Mouse (Mus musculus) heart, embryonic 11.5 days (tissue): ENCODE data around the gene Erap1. TPM values are rescaled to one million over a fixed set of nuclear protein-coding genes. Genes with fewer than 3 reads are reported as not detected.
A peak's percentile ranks its signal among the peaks of the same experiment; 100 is the strongest.
"Not testable (repeated sequence)": the region's sequence is repeated elsewhere in the genome, so short reads cannot be mapped to it uniquely, and the experiment has no call there.

Source experiments
- ATAC-seq: fragments of 200-750 bp; cut with Nextera tagmentation; replicated peaks from 2 replicates; pipeline ENCODE4 v1.8.0; 2017; ENCODE audit warnings: moderate library complexity; ENCODE audit not compliant: insufficient number of reproducible peaks, low FRiP score, low TSS enrichment
- H3K27ac ChIP-seq: fragments of 300-500 bp; sonication (generic); 2 replicates; pipeline ENCODE4 v1.5.1; 2014; ENCODE audit warnings: mild to moderate bottlenecking, low read depth, low read length
- H3K27me3 ChIP-seq: fragments of 300-500 bp; sonication (generic); 2 replicates; pipeline ENCODE4 v1.6.1; 2014; ENCODE audit warnings: mild to moderate bottlenecking, low read length, mixed read lengths; ENCODE audit not compliant: control insufficient read depth, insufficient read depth
- H3K36me3 ChIP-seq: fragments of 300-500 bp; sonication (generic); 2 replicates; pipeline ENCODE4 v1.6.1; 2014; ENCODE audit warnings: mild to moderate bottlenecking, low read length, moderate library complexity, mixed read lengths; ENCODE audit not compliant: control insufficient read depth, insufficient read depth
- H3K4me1 ChIP-seq: fragments of 300-500 bp; sonication (generic); 2 replicates; pipeline ENCODE4 v1.6.1; 2014; ENCODE audit warnings: low read length; ENCODE audit not compliant: control insufficient read depth, insufficient read depth
- H3K4me2 ChIP-seq: fragments of 300-500 bp; sonication (generic); 2 replicates; pipeline ENCODE4 v1.6.1; 2014; ENCODE audit warnings: mild to moderate bottlenecking, moderate library complexity
- H3K4me3 ChIP-seq: fragments of 300-500 bp; sonication (generic); 2 replicates; pipeline ENCODE4 v1.5.1; 2014; ENCODE audit warnings: low read depth, low read length
- H3K9ac ChIP-seq: fragments of 300-500 bp; sonication (generic); 2 replicates; pipeline ENCODE4 v1.6.1; 2014; ENCODE audit warnings: mild to moderate bottlenecking, low read depth, low read length, moderate library complexity
- H3K9me3 ChIP-seq: fragments of 300-500 bp; sonication (generic); replicated peaks from 2 replicates; pipeline ENCODE4 v1.6.1; 2016; ENCODE audit warnings: low read length; ENCODE audit not compliant: control insufficient read depth
- WGBS: fragments of 180-500 bp; shearing (Covaris S2); extraction: QIAGEN DNeasy Blood & Tissue Kit; methylation state at CpG from one replicate; pipeline ENCODE4 v1.1.7; 2014; ENCODE audit not compliant: insufficient replicate concordance; 5-methylcytosine and 5-hydroxymethylcytosine counted together
- polyA plus RNA-seq: library from polyadenylated mRNA; unstranded; fragments of >200 nt; fragmentation: Nextera tagmentation; extraction: Ambion mirVana; gene quantifications from 2 replicates; pipeline ENCODE4 v1.2.1, GENCODE M21; 2014

Erap1 gene
- polyA plus RNA-seq, 1 experiment from 2014 or later = 13.4 TPM

DNA sequence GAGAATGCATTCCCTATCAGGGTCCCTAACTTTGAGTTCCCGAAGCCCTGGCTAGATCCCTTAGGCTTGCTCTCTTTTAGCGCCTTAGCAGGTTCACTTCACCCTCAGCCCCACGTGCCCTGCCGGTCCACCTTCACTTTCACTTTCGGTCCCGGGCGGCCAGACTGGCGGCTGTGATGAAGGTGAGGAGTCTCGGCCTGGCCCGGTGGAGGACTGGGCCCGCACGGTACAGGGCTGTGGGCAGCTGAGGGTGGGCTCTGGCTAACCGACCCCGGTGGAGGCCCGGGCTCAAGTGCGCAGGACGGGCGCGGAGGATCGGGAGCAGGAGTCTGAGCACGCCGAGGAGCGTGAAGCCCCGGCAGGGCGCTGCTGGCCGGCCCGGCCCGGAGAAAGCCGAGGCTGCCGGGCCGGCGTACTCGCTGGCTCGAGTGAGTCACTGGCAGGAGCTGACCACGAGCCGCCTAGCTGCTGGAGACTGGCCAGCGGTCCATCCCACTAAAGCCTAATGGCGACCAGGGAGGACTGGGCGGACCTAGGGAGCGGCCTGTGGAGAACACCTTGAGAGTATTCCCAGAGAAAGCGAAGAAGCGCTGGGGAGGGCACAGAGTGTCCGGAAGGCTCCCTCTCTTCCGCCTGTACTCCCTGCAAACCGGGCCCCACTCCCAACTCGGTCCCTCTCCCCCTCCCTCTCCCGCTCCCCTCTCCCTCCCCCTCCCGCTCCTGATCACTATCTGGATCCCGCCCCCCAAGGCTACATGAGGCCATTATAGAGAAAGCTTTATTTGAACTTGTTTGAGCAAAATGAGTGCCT is 549 bp downstream of the Erap1 start:
- H3K27me3 ChIP-seq = no peaks in the 10 kb centered on the region
- peak; percentile 81 for ATAC-seq
- WGBS = under 1% methylated on average over 46 of the region's 49 CpGs

GRCm38 (mm10) chr13:74640523-74640920 is 1.2 kb downstream of the Erap1 start:
- H3K9ac ChIP-seq, H3K9me3 ChIP-seq, H3K27ac ChIP-seq, H3K36me3 ChIP-seq, H3K27me3 ChIP-seq, H3K4me1 ChIP-seq, ATAC-seq: not testable (repeated sequence)
- peak overlapping the region; percentile 71 for H3K4me3 ChIP-seq
- H3K4me2 ChIP-seq = peak overlapping the region; percentile 65
- 64% methylated on average over 3 of the region's 3 CpGs for WGBS

More for the DNA sequence above, 549 bp downstream of the Erap1 start:
- no peaks in the 10 kb centered on the region for H3K4me1 ChIP-seq
- peak overlapping the region; percentile 71 for H3K4me3 ChIP-seq
- peak overlapping the region; percentile 65 for H3K4me2 ChIP-seq
- no peaks in the 10 kb centered on the region for H3K36me3 ChIP-seq
- H3K9me3 ChIP-seq = no peaks in the 10 kb centered on the region
- H3K27ac ChIP-seq = peak overlapping the region; percentile 87
- peak overlapping the region; percentile 86 for H3K9ac ChIP-seq

DNA sequence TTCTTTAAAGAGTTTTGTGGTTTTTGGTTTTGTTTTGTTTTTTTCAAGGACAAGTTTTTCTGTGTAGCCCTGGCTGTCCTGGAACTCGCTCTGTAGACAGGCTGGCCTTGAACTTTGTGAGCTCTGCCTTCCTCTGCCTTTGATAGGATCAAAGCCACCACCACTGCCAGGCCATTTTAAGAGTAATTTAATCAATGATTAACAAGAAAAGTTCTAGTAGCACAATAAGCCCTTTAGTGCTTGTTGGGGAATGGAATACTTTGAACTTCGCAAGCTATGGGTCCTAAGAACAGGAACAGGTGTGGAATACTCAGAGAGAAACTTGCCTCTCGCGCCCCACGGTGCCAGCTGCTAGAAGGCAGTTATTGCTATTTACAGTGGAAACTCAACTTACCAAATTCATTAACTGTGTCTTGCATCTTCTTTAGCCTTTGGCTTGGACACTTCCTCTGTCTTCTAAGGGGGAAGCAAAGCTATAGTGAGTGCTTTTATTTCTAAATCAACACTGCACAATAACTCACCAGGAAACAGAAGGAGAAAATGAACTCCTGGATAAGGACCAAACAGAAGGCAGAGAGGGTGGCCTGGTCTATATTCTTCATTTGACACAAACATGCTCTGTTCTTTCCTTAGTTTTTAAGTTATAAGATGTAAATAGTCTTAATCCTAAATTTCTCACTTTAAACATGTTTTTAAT is 56.3 kb downstream of the Erap1 start:
- no peaks in the 10 kb centered on the region for H3K9me3 ChIP-seq
- no peaks in the 10 kb centered on the region for H3K27me3 ChIP-seq
- no peak for ATAC-seq
- WGBS = 85% methylated on average over 5 of the region's 5 CpGs
- no peak overlapping the region for H3K9ac ChIP-seq
- H3K36me3 ChIP-seq = peaks cover 10% of the 10 kb centered on the region
- H3K27ac ChIP-seq = no peak overlapping the region
- no peak overlapping the region for H3K4me3 ChIP-seq
- H3K4me1 ChIP-seq = no peaks in the 10 kb centered on the region
- no peak overlapping the region for H3K4me2 ChIP-seq

GRCm38 (mm10) chr13:74696225-74696624 is 56.9 kb downstream of the Erap1 start:
- H3K27me3 ChIP-seq = no peaks in the 10 kb centered on the region
- no peak for ATAC-seq
- no peak overlapping the region for H3K4me3 ChIP-seq
- 57% methylated on average over 3 of the region's 3 CpGs for WGBS
- no peaks in the 10 kb centered on the region for H3K4me1 ChIP-seq
- no peak overlapping the region for H3K9ac ChIP-seq
- H3K27ac ChIP-seq = no peak overlapping the region
- H3K9me3 ChIP-seq = no peaks in the 10 kb centered on the region
- H3K4me2 ChIP-seq = no peak overlapping the region
- H3K36me3 ChIP-seq = peaks cover 10% of the 10 kb centered on the region

DNA sequence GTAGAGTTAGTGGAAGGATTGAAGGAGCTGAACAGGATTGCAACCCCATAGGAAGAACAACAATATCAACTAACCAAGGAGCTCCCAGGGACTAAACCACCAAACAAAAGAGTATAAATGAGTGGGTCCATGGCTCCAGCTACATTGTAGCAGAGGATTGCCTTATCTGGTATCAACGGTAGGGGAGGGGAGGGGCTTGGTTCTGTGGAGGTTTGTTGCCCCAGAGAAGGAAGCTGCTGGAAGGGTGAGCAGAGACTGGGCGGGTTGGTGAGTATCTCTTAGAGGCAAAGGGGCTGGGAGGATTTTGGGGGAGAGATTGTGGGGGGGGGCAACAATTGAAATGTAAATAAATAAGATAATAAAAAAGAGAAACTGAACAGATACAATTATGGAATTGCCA is 79.6 kb downstream of the Erap1 start:
- ATAC-seq = no peak
- WGBS = 65% methylated on average over 2 of the region's 2 CpGs

DNA sequence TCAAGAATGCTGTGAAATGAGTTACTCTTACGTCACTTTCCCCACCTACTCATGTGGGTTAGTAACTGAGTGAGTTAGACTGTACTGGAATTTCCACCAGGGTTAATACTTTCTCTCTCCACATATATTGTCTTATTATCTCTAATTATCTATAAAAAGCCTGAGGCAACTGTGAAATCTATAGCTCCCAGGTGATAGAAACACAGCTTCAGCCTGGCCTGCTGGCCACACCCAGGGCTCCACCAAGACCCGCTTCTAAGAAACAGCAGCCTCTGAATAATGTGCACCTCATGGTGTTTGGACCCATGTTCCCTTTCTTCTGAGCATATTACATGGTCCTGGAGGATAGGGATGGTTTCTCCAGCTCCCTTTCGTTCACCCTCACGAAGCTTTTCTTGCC is 94.4 kb downstream of the Erap1 start:
- Histone ChIP-seq H3K36me3 (peaks cover 22% of the 10 kb centered on the region), H3K4me1 (peaks cover 7% of the 10 kb centered on the region; the same call in 1 of the 2 replicates), H3K27me3 (no peaks in the 10 kb centered on the region), H3K27ac (no peak overlapping the region), H3K4me2 (no peak overlapping the region), H3K9ac (no peak overlapping the region), H3K9me3 (no peaks in the 10 kb centered on the region), H3K4me3 (no peak overlapping the region)
- no peak for ATAC-seq
- WGBS = 89% methylated on average over 4 of the region's 4 CpGs

More for the DNA sequence above, 79.6 kb downstream of the Erap1 start:
- Histone ChIP-seq H3K4me1 (no peaks in the 10 kb centered on the region), H3K9ac (no peak overlapping the region), H3K9me3 (no peaks in the 10 kb centered on the region), H3K27me3 (no peaks in the 10 kb centered on the region), H3K4me3 (no peak overlapping the region), H3K4me2 (no peak overlapping the region), H3K27ac (no peak overlapping the region), H3K36me3 (peaks cover 15% of the 10 kb centered on the region)

DNA sequence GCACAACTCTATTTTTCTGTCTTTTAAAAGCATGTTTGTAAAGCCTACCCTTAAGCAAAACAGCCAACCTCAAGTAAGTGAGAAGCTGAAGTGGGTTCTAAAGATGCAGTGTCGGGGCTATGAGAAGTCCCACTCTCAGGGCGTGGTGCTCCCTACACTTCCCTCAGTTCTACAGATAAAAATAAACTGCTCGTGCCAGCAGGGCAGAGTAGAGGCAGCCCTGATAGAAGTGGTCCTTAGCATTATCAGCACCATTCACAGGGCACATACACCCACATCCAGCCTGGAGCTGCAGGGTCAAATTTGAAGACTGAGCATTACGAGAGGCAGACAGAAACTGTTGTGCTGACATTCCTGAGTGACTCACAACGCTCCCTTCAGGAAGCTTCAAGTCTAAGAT is 96.5 kb downstream of the Erap1 start:
- Histone ChIP-seq H3K27me3 (no peaks in the 10 kb centered on the region), H3K9ac (no peak overlapping the region), H3K4me3 (no peak overlapping the region), H3K36me3 (peaks cover 16% of the 10 kb centered on the region; the same call in 1 of the 2 replicates), H3K9me3 (no peaks in the 10 kb centered on the region), H3K4me2 (no peak overlapping the region), H3K27ac (peak overlapping the region; percentile 29; the same call in 1 of the 2 replicates), H3K4me1 (peaks cover 7% of the 10 kb centered on the region; the same call in 1 of the 2 replicates)
- ATAC-seq = no peak
- WGBS = 38% methylated on average over 5 of the region's 5 CpGs

- Histone ChIP-seq H3K9me3 (no peaks in the 10 kb centered on the region), H3K9ac (no peak overlapping the region), H3K36me3 (peaks cover 15% of the 10 kb centered on the region; the same call in 1 of the 2 replicates), H3K27ac (no peak overlapping the region; the same call in 1 of the 2 replicates), H3K4me1 (peaks cover 7% of the 10 kb centered on the region; the same call in 1 of the 2 replicates), H3K4me3 (no peak overlapping the region), H3K27me3 (no peaks in the 10 kb centered on the region), H3K4me2 (no peak overlapping the region)
- no peak for ATAC-seq
- 63% methylated on average over 2 of the region's 2 CpGs for WGBS
Observed at GRCm38 (mm10) chr13:74736396-74736795, 97.0 kb downstream of the Erap1 start.
